Mouse (Mus musculus): Measurements from ENCODE around the gene St3gal3.
A peak's percentile ranks its signal among the peaks of the same experiment; 100 is the strongest.

Gene St3gal3

DNA sequence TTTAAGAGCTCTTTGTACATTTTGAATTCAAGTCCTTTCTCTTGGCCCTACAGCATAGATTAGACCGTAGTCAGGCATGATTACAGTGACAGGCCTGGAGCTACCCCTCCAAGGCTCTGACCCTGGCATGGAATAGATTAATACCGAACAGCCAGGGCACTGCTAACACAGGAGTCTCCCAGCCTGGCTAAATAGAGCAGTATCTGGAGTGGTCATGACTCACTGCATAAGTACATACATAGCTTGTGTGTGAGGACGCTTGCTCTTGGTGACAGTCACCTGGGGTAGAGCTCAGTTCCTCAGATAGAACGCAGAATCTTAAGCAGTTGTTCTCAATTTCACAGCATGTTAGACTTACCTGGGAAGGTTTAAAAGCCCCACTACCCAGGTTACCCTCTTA lies 112.3 kb downstream of the St3gal3 start:
- no peak for DNase-seq (ENCODE audit: low read depth, low spot score)

DNA sequence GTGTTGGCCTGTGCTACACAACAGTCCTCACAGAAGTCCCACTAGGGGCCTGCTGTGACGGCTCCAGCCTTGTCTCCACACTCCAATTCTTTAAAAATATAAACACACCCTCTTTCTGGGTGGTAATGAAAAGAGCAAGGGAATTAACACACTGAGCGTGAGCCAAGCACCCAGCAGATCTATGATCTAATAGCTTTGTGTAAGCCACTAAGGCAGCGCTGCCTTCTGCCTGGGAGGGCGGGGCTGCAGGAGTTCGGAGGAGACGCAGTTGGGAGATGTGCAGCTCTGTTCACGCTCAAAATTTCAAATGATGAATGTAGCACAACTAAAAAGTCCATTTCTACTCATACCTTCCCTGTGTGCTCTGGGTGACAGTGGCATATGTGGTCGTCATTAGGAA lies 115.1 kb downstream of the St3gal3 start:
- DNase-seq (ENCODE audit: low read depth, low spot score) = no peak

- peak; percentile 94 for DNase-seq (ENCODE audit: low read depth, low spot score)
Measured at GRCm38 (mm10) chr4:118019218-118019617, 115.5 kb downstream of the St3gal3 start.

- no peak for DNase-seq (ENCODE audit: low read depth, low spot score)
Measured at GRCm38 (mm10) chr4:118017021-118017805, 117.5 kb downstream of the St3gal3 start.

GRCm38 (mm10) chr4:118016323-118016911 lies 118.3 kb downstream of the St3gal3 start:
- DNase-seq (ENCODE audit: low read depth, low spot score) = no peak

- peak; percentile 19 for DNase-seq (ENCODE audit: low read depth, low spot score)
Measured at GRCm38 (mm10) chr4:118015636-118016035, 119.1 kb downstream of the St3gal3 start.

DNA sequence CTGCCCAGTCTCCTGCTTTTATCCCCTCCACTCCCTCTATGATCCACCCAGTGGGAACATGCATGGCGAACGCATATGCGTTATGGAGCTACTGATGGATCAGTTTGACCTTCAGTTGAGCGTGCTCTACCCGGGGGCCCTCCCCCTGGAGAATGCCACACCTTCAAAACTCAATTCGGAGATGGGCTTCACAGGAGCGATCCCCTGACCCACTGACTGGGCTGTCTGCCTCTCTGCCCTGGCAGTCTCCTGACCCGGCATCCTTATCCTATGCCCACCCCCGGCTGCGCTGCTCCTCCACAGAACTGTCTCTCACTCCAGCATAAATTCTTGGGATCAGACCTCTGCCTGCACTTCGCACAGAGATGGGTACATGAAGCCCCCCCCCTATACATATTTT lies 119.6 kb downstream of the St3gal3 start:
- no peak for DNase-seq (ENCODE audit: low read depth, low spot score)

- no peak for DNase-seq (ENCODE audit: low read depth, low spot score)
Measured at GRCm38 (mm10) chr4:118010661-118011173, 124.0 kb downstream of the St3gal3 start.

DNA sequence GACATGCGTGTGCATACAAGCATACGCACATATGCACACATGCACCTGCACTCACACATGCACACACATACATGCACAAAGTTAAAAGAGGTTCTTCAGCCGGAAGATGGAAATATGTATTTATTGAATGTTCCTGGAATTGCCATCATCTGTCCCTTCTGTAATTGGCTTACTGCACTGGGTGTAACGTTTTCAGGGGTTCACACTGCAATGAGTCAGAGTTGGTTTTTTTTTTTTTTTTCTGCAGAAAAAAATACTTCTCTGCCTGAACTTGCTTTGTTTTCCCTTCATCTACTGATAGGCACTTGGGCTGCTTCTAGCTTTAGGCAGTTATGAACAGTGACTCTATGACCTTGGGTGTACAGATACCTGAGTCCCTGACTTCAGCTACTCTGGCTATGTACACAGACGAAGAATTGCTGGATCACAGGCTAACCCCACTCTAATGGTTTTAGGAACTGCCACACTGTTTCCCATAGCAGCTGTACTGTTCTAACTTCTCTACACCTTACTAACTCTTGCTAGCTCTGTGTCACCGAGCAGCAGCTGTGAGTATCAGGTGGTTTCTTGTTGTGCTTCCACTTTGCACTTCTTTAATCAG lies 126.2 kb downstream of the St3gal3 start:
- DNase-seq (ENCODE audit: low read depth, low spot score) = no peak

DNA sequence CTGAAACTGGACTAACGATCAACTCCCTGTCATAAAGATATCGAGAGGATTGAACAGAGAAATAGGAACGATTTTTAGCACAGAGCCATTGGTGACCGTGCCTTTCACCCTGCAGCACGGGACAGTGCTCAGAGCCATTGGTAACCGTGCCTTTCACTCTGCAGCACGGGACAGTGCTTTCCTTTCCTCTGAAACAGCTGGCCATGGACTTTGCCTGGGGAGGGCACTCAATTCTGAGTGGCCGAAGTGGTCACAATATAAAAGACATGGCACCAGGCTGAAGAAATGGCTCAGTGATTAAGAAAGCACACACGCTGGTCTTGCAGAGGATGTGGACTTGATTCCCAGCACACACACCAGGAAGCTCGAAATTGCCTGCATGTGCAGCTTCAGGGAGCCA lies 133.4 kb downstream of the St3gal3 start:
- no peak for DNase-seq (ENCODE audit: low read depth, low spot score)

DNA sequence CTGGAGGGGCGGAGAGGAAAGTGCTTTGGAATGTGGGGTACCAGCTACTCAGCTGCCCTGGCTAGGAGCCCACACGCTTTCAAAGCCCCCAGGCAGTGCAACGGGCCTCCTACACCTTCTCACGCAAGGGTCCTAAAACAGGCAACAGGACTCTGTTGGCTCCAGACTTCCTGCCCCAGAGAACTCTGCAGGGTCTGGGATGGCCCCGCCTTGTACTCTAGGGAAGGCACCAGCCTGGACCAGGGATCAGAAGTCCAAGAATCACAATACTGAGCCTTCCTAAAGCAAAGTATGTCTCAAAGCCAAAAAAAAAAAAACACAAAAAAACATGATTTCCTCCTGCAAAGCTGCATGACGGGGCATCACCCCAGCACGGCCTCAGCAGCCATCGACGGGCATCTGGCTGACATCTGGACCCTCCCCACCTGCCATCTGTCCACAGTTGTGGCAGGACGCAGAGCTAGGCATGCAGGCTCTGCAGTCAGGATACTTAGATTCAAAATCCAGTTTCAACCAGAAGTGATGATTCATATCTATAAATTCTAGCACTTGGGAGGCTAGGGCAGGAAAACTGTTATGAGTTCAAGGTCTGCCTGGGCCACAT lies 134.0 kb downstream of the St3gal3 start:
- DNase-seq (ENCODE audit: low read depth, low spot score) = no peak

DNA sequence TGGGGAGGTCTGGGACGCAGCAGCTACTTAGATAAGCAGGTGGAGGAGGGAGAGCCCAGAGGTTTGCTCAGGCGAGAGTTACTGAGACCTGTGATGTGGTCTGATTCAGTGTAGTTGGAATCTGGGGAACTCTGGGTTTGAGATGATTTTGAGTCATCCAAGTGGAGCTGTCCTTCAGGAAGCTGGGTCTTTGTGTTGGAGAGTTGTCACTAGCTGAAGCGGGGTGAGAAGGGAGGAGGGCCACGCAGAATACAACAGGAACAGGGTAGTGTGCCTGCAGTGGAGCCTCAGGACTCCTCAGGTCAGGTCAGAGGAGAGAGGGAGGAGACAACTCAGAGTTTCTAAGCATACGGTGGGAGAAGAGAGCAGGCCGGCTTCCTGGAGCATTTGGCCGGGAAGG lies 134.8 kb downstream of the St3gal3 start:
- DNase-seq (ENCODE audit: low read depth, low spot score) = no peak

GRCm38 (mm10) chr4:117997381-117998269 lies 137.1 kb downstream of the St3gal3 start:
- peak; percentile 58 for DNase-seq (ENCODE audit: low read depth, low spot score)

GRCm38 (mm10) chr4:117996701-117997100 lies 138.0 kb downstream of the St3gal3 start:
- no peak for DNase-seq (ENCODE audit: low read depth, low spot score)

DNA sequence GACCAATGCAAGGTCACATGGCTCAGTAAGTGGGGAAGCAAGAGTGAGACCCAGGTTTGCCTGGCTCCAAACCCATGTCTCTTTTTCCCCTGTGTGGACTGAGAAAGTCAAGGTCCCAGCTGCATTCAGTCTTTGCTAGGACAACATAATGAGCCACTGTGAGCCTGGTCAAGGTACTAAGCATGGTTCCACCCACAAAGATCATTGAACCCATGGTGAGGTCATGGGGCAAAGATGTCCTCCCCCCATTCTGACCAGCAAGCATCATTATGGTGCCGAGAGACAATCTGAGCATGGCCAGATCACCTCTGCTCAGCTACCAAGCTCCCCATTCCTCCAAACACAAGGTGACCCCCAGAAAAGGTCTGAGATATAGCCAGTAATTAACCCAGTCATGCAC lies 139.3 kb downstream of the St3gal3 start:
- DNase-seq (ENCODE audit: low read depth, low spot score) = no peak

GRCm38 (mm10) chr4:117993421-117993820 lies 141.3 kb downstream of the St3gal3 start:
- no peak for DNase-seq (ENCODE audit: low read depth, low spot score)

- no peak for DNase-seq (ENCODE audit: low read depth, low spot score)
Measured at GRCm38 (mm10) chr4:117992872-117993271, 141.8 kb downstream of the St3gal3 start.

GRCm38 (mm10) chr4:117992036-117992435 lies 142.7 kb downstream of the St3gal3 start:
- DNase-seq (ENCODE audit: low read depth, low spot score) = peak; percentile 35

GRCm38 (mm10) chr4:117991055-117991627 lies 143.6 kb downstream of the St3gal3 start:
- DNase-seq (ENCODE audit: low read depth, low spot score) = no peak

- DNase-seq (ENCODE audit: low read depth, low spot score) = peak; percentile 18
Measured at GRCm38 (mm10) chr4:117990571-117990970, 144.1 kb downstream of the St3gal3 start.

DNA sequence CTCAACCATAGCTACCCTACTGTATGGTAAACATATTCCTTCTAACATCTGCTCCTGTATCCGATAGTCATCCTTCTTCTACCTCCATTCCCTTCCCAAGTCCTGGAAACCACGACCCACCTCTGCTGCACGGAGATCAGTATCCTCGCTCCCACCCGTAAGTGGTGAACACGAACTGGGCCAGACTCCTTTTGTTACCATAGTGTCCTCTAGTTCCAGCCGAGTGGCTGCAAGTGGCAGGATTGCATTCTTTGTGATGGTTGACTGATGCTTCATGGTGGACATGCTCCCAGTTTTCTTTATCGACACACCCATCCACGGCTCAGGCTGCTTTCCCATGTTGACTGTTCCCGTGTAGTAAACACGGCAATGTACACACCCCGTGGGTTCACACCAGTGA lies 144.9 kb downstream of the St3gal3 start:
- no peak for DNase-seq (ENCODE audit: low read depth, low spot score)

Data from R1 (cell line).